Mouse (Mus musculus): ENCODE results near the gene Aftph. TPM values are rescaled to one million over a fixed set of nuclear protein-coding genes. Genes with fewer than 3 reads are reported as not detected.
"Not testable (repeated sequence)": the region's sequence is repeated elsewhere in the genome, so short reads cannot be mapped to it uniquely, and the experiment has no call there.

The Aftph gene
- polyA plus RNA-seq, 1 experiment from 2014 or later, result 28.1 TPM

GRCm38 (mm10) chr11:20778861-20779563, 37.6 kb upstream of the Aftph start:
- Histone ChIP-seq H3K4me2 (ENCODE audit: low read depth) (no peak overlapping the region), H3K27ac (ENCODE audit: low read depth, low read length) (no peak overlapping the region), H3K36me3 (ENCODE audit: control insufficient read depth, insufficient read depth, low read length) (no peaks in the 10 kb centered on the region), H3K4me3 (ENCODE audit: low read depth, low read length) (no peak overlapping the region), H3K4me1 (ENCODE audit: control insufficient read depth, insufficient read depth, low read length) (no peaks in the 10 kb centered on the region), H3K27me3 (ENCODE audit: control insufficient read depth, insufficient read depth, low read length) (no peaks in the 10 kb centered on the region), H3K9ac (ENCODE audit: low read length) (no peak overlapping the region), H3K9me3 (ENCODE audit: control insufficient read depth, low read length) (no peaks in the 10 kb centered on the region; the same call in 1 of the 2 replicates)
- 86% methylated on average over 3 of the region's 3 CpGs for WGBS
- ATAC-seq (ENCODE audit: insufficient read depth, low FRiP score, low TSS enrichment) (no peak), DNase-seq (ENCODE audit: low spot score) (no peak)

GRCm38 (mm10) chr11:20778298-20778697, 36.9 kb upstream of the Aftph start:
- no peak overlapping the region for H3K4me2 ChIP-seq (ENCODE audit: low read depth)
- no peaks in the 10 kb centered on the region for H3K4me1 ChIP-seq (ENCODE audit: control insufficient read depth, insufficient read depth, low read length)
- DNase-seq (ENCODE audit: low spot score), result no peak
- no peak overlapping the region for H3K4me3 ChIP-seq (ENCODE audit: low read depth, low read length)
- H3K27ac ChIP-seq (ENCODE audit: low read depth, low read length), result no peak overlapping the region
- H3K27me3 ChIP-seq (ENCODE audit: control insufficient read depth, insufficient read depth, low read length), result no peaks in the 10 kb centered on the region
- no peaks in the 10 kb centered on the region for H3K9me3 ChIP-seq (ENCODE audit: control insufficient read depth, low read length)
- 78% methylated on average over 1 of the region's 1 CpGs for WGBS
- no peak for ATAC-seq (ENCODE audit: insufficient read depth, low FRiP score, low TSS enrichment)
- H3K36me3 ChIP-seq (ENCODE audit: control insufficient read depth, insufficient read depth, low read length), result no peaks in the 10 kb centered on the region
- no peak overlapping the region for H3K9ac ChIP-seq (ENCODE audit: low read length)

GRCm38 (mm10) chr11:20776668-20777067, 35.3 kb upstream of the Aftph start:
- no peak for DNase-seq (ENCODE audit: low spot score)
- H3K27me3 ChIP-seq (ENCODE audit: control insufficient read depth, insufficient read depth, low read length), result no peaks in the 10 kb centered on the region
- no peak overlapping the region for H3K9ac ChIP-seq (ENCODE audit: low read length)
- ATAC-seq (ENCODE audit: insufficient read depth, low FRiP score, low TSS enrichment), result no peak
- no peaks in the 10 kb centered on the region for H3K36me3 ChIP-seq (ENCODE audit: control insufficient read depth, insufficient read depth, low read length)
- H3K4me2 ChIP-seq (ENCODE audit: low read depth), result no peak overlapping the region
- no peak overlapping the region for H3K4me3 ChIP-seq (ENCODE audit: low read depth, low read length)
- H3K4me1 ChIP-seq (ENCODE audit: control insufficient read depth, insufficient read depth, low read length), result no peaks in the 10 kb centered on the region
- no peak overlapping the region for H3K27ac ChIP-seq (ENCODE audit: low read depth, low read length)
- H3K9me3 ChIP-seq (ENCODE audit: control insufficient read depth, low read length), result no peaks in the 10 kb centered on the region

GRCm38 (mm10) chr11:20772642-20773041, 31.3 kb upstream of the Aftph start:
- Histone ChIP-seq H3K4me1 (ENCODE audit: control insufficient read depth, insufficient read depth, low read length) (no peaks in the 10 kb centered on the region), H3K4me2 (ENCODE audit: low read depth) (no peak overlapping the region), H3K4me3 (ENCODE audit: low read depth, low read length) (no peak overlapping the region), H3K27me3 (ENCODE audit: control insufficient read depth, insufficient read depth, low read length) (no peaks in the 10 kb centered on the region), H3K27ac (ENCODE audit: low read depth, low read length) (no peak overlapping the region), H3K9ac (ENCODE audit: low read length) (no peak overlapping the region), H3K9me3 (ENCODE audit: control insufficient read depth, low read length) (no peaks in the 10 kb centered on the region), H3K36me3 (ENCODE audit: control insufficient read depth, insufficient read depth, low read length) (no peaks in the 10 kb centered on the region)
- DNase-seq (ENCODE audit: low spot score) (no peak), ATAC-seq (ENCODE audit: insufficient read depth, low FRiP score, low TSS enrichment) (no peak)
- WGBS, result 42% methylated on average over 1 of the region's 1 CpGs

GRCm38 (mm10) chr11:20771827-20772226, 30.4 kb upstream of the Aftph start:
- H3K9me3 ChIP-seq (ENCODE audit: control insufficient read depth, low read length); ATAC-seq (ENCODE audit: insufficient read depth, low FRiP score, low TSS enrichment); DNase-seq (ENCODE audit: low spot score); H3K4me2 ChIP-seq (ENCODE audit: low read depth); H3K4me3 ChIP-seq (ENCODE audit: low read depth, low read length); H3K9ac ChIP-seq (ENCODE audit: low read length); H3K36me3 ChIP-seq (ENCODE audit: control insufficient read depth, insufficient read depth, low read length); H3K4me1 ChIP-seq (ENCODE audit: control insufficient read depth, insufficient read depth, low read length); H3K27ac ChIP-seq (ENCODE audit: low read depth, low read length); H3K27me3 ChIP-seq (ENCODE audit: control insufficient read depth, insufficient read depth, low read length): not testable (repeated sequence)
- WGBS, result 48% methylated on average over 9 of the region's 9 CpGs

- not testable (repeated sequence) for H3K27ac ChIP-seq (ENCODE audit: low read depth, low read length); H3K9ac ChIP-seq (ENCODE audit: low read length); H3K4me3 ChIP-seq (ENCODE audit: low read depth, low read length); H3K4me2 ChIP-seq (ENCODE audit: low read depth); H3K27me3 ChIP-seq (ENCODE audit: control insufficient read depth, insufficient read depth, low read length); ATAC-seq (ENCODE audit: insufficient read depth, low FRiP score, low TSS enrichment); H3K4me1 ChIP-seq (ENCODE audit: control insufficient read depth, insufficient read depth, low read length); H3K9me3 ChIP-seq (ENCODE audit: control insufficient read depth, low read length); H3K36me3 ChIP-seq (ENCODE audit: control insufficient read depth, insufficient read depth, low read length); DNase-seq (ENCODE audit: low spot score)
- 98% methylated on average over 10 of the region's 10 CpGs for WGBS
These were observed 20.6 kb upstream of the Aftph start for GRCm38 (mm10) chr11:20761984-20762383.

GRCm38 (mm10) chr11:20750573-20750972, 9.2 kb upstream of the Aftph start:
- DNase-seq (ENCODE audit: low spot score) (no peak), ATAC-seq (ENCODE audit: insufficient read depth, low FRiP score, low TSS enrichment) (no peak)
- no peaks in the 10 kb centered on the region for H3K36me3 ChIP-seq (ENCODE audit: control insufficient read depth, insufficient read depth, low read length)
- H3K27me3 ChIP-seq (ENCODE audit: control insufficient read depth, insufficient read depth, low read length), result no peaks in the 10 kb centered on the region
- no peaks in the 10 kb centered on the region for H3K4me1 ChIP-seq (ENCODE audit: control insufficient read depth, insufficient read depth, low read length)
- no peak overlapping the region for H3K9ac ChIP-seq (ENCODE audit: low read length)
- H3K4me2 ChIP-seq (ENCODE audit: low read depth), result no peak overlapping the region
- WGBS, result 84% methylated on average over 2 of the region's 2 CpGs
- no peak overlapping the region for H3K27ac ChIP-seq (ENCODE audit: low read depth, low read length)
- no peaks in the 10 kb centered on the region for H3K9me3 ChIP-seq (ENCODE audit: control insufficient read depth, low read length)
- no peak overlapping the region for H3K4me3 ChIP-seq (ENCODE audit: low read depth, low read length)

GRCm38 (mm10) chr11:20743353-20743752, 2.0 kb upstream of the Aftph start:
- H3K36me3 ChIP-seq (ENCODE audit: control insufficient read depth, insufficient read depth, low read length), result no peaks in the 10 kb centered on the region
- no peak overlapping the region for H3K27ac ChIP-seq (ENCODE audit: low read depth, low read length)
- no peak overlapping the region for H3K4me2 ChIP-seq (ENCODE audit: low read depth)
- no peaks in the 10 kb centered on the region for H3K27me3 ChIP-seq (ENCODE audit: control insufficient read depth, insufficient read depth, low read length)
- DNase-seq (ENCODE audit: low spot score), result no peak
- H3K9ac ChIP-seq (ENCODE audit: low read length), result no peak overlapping the region
- no peak overlapping the region for H3K4me3 ChIP-seq (ENCODE audit: low read depth, low read length)
- H3K4me1 ChIP-seq (ENCODE audit: control insufficient read depth, insufficient read depth, low read length), result no peaks in the 10 kb centered on the region
- H3K9me3 ChIP-seq (ENCODE audit: control insufficient read depth, low read length), result no peaks in the 10 kb centered on the region
- ATAC-seq (ENCODE audit: insufficient read depth, low FRiP score, low TSS enrichment), result no peak

GRCm38 (mm10) chr11:20742361-20742897, 1.0 kb upstream of the Aftph start:
- ATAC-seq (ENCODE audit: insufficient read depth, low FRiP score, low TSS enrichment) (no peak), DNase-seq (ENCODE audit: low spot score) (peak; percentile 70)
- no peaks in the 10 kb centered on the region for H3K36me3 ChIP-seq (ENCODE audit: control insufficient read depth, insufficient read depth, low read length)
- H3K27me3 ChIP-seq (ENCODE audit: control insufficient read depth, insufficient read depth, low read length), result no peaks in the 10 kb centered on the region
- H3K27ac ChIP-seq (ENCODE audit: low read depth, low read length), result peak overlapping the region; percentile 81
- H3K9me3 ChIP-seq (ENCODE audit: control insufficient read depth, low read length), result no peaks in the 10 kb centered on the region
- H3K4me2 ChIP-seq (ENCODE audit: low read depth), result peak overlapping the region; percentile 58
- WGBS, result under 1% methylated on average over 9 of the region's 9 CpGs
- H3K4me1 ChIP-seq (ENCODE audit: control insufficient read depth, insufficient read depth, low read length), result no peaks in the 10 kb centered on the region
- peak overlapping the region; percentile 53 for H3K9ac ChIP-seq (ENCODE audit: low read length)
- H3K4me3 ChIP-seq (ENCODE audit: low read depth, low read length), result peak overlapping the region; percentile 96

All from neural tube, embryonic 11.5 days (tissue).